Mouse (Mus musculus): ENCODE data around the gene Gemin6. TPM values are rescaled to one million over a fixed set of nuclear protein-coding genes. Genes with fewer than 3 reads are reported as not detected.
"Not testable (repeated sequence)": the region's sequence is repeated elsewhere in the genome, so short reads cannot be mapped to it uniquely, and the experiment has no call there.

The Gemin6 gene
- polyA plus RNA-seq, 1 experiment from 2014 or later = 64.1 TPM

GRCm38 (mm10) chr17:80206671-80207581, 17.3 kb upstream of the Gemin6 start, which contains the start of the genes Srsf7 and Ttc39d:
Srsf7 (minus strand) TSS chr17:80207307.
Ttc39d (plus strand) TSS chr17:80207460.
- WGBS = under 1% methylated on average over 93 of the region's 95 CpGs
- peak within 1 kb of the TSS; percentile 97 for H3K4me3 ChIP-seq
- H3K27me3 ChIP-seq (ENCODE audit: poor library complexity, severe bottlenecking) = no peaks in the 10 kb centered on the region
- H3K36me3 ChIP-seq (replicated peaks) = peaks cover 40% of the 10 kb centered on the region
- no peaks in the 10 kb centered on the region for H3K9me3 ChIP-seq
- H3K27ac ChIP-seq = peak within 1 kb of the TSS; percentile 98
- peak; percentile 99 for DNase-seq (ENCODE audit: extremely low spot score, low spot score)
- H3K4me1 ChIP-seq = peaks cover 18% of the 10 kb centered on the region

GRCm38 (mm10) chr17:80213998-80214397, 10.2 kb upstream of the Gemin6 start:
- H3K36me3 ChIP-seq (replicated peaks); H3K4me3 ChIP-seq; H3K4me1 ChIP-seq; DNase-seq (ENCODE audit: extremely low spot score, low spot score); H3K9me3 ChIP-seq; H3K27me3 ChIP-seq (ENCODE audit: poor library complexity, severe bottlenecking); H3K27ac ChIP-seq: not testable (repeated sequence)
- WGBS = 94% methylated on average over 4 of the region's 4 CpGs

- WGBS = 85% methylated on average over 2 of the region's 2 CpGs
- Histone ChIP-seq H3K27me3 (ENCODE audit: poor library complexity, severe bottlenecking) (no peaks in the 10 kb centered on the region), H3K9me3 (no peaks in the 10 kb centered on the region), H3K4me1 (peaks cover 9% of the 10 kb centered on the region), H3K27ac (no peak overlapping the region), H3K4me3 (no peak overlapping the region), H3K36me3 (replicated peaks) (no peaks in the 10 kb centered on the region)
- DNase-seq (ENCODE audit: extremely low spot score, low spot score) = no peak
These were observed 4.1 kb upstream of the Gemin6 start for GRCm38 (mm10) chr17:80220131-80220530.

- Histone ChIP-seq H3K9me3 (no peaks in the 10 kb centered on the region), H3K4me3 (no peak overlapping the region), H3K36me3 (replicated peaks) (peaks cover under 1% of the 10 kb centered on the region), H3K27ac (no peak overlapping the region), H3K27me3 (ENCODE audit: poor library complexity, severe bottlenecking) (no peaks in the 10 kb centered on the region), H3K4me1 (peaks cover 10% of the 10 kb centered on the region)
- no peak for DNase-seq (ENCODE audit: extremely low spot score, low spot score)
- WGBS = 72% methylated on average over 9 of the region's 9 CpGs
These were observed 3.0 kb upstream of the Gemin6 start for GRCm38 (mm10) chr17:80221202-80221601.

GRCm38 (mm10) chr17:80221890-80222628, 2.2 kb upstream of the Gemin6 start:
- Histone ChIP-seq H3K9me3 (no peaks in the 10 kb centered on the region), H3K4me3 (no peak overlapping the region), H3K4me1 (peaks cover 10% of the 10 kb centered on the region), H3K36me3 (replicated peaks) (peaks cover 8% of the 10 kb centered on the region), H3K27me3 (ENCODE audit: poor library complexity, severe bottlenecking) (no peaks in the 10 kb centered on the region), H3K27ac (no peak overlapping the region)
- no peak for DNase-seq (ENCODE audit: extremely low spot score, low spot score)
- 79% methylated on average over 3 of the region's 3 CpGs for WGBS

GRCm38 (mm10) chr17:80223829-80224228, 412 bp upstream of the Gemin6 start:
- Histone ChIP-seq H3K27me3 (ENCODE audit: poor library complexity, severe bottlenecking) (no peaks in the 10 kb centered on the region), H3K9me3 (no peaks in the 10 kb centered on the region), H3K4me1 (peaks cover 10% of the 10 kb centered on the region), H3K27ac (peak overlapping the region; percentile 91), H3K36me3 (replicated peaks) (peaks cover 26% of the 10 kb centered on the region), H3K4me3 (peak overlapping the region; percentile 66)
- DNase-seq (ENCODE audit: extremely low spot score, low spot score) = no peak
- 16% methylated on average over 9 of the region's 9 CpGs for WGBS

GRCm38 (mm10) chr17:80225142-80225541, 901 bp downstream of the Gemin6 start:
- DNase-seq (ENCODE audit: extremely low spot score, low spot score); H3K27me3 ChIP-seq (ENCODE audit: poor library complexity, severe bottlenecking); H3K9me3 ChIP-seq: not testable (repeated sequence)
- peak overlapping the region; percentile 66 for H3K4me3 ChIP-seq
- 66% methylated on average over 5 of the region's 5 CpGs for WGBS
- H3K4me1 ChIP-seq = peaks cover 10% of the 10 kb centered on the region
- H3K36me3 ChIP-seq (replicated peaks) = peaks cover 34% of the 10 kb centered on the region
- peak overlapping the region; percentile 91 for H3K27ac ChIP-seq

GRCm38 (mm10) chr17:80229396-80229795, 5.2 kb downstream of the Gemin6 start:
- no peak for DNase-seq (ENCODE audit: extremely low spot score, low spot score)
- peaks cover 6% of the 10 kb centered on the region for H3K4me1 ChIP-seq
- no peak overlapping the region for H3K27ac ChIP-seq
- no peaks in the 10 kb centered on the region for H3K27me3 ChIP-seq (ENCODE audit: poor library complexity, severe bottlenecking)
- WGBS = 97% methylated on average over 2 of the region's 2 CpGs
- peaks cover 44% of the 10 kb centered on the region for H3K36me3 ChIP-seq (replicated peaks)
- no peak overlapping the region for H3K4me3 ChIP-seq
- H3K9me3 ChIP-seq = no peaks in the 10 kb centered on the region

- Histone ChIP-seq H3K4me1 (no peaks in the 10 kb centered on the region), H3K9me3 (no peaks in the 10 kb centered on the region), H3K4me3 (no peak overlapping the region), H3K27ac (no peak overlapping the region), H3K27me3 (ENCODE audit: poor library complexity, severe bottlenecking) (no peaks in the 10 kb centered on the region), H3K36me3 (replicated peaks) (peaks cover 38% of the 10 kb centered on the region)
- DNase-seq (ENCODE audit: extremely low spot score, low spot score) = no peak
- WGBS = 96% methylated on average over 5 of the region's 5 CpGs
These were observed 9.6 kb downstream of the Gemin6 start for GRCm38 (mm10) chr17:80233844-80234243.

GRCm38 (mm10) chr17:80234376-80234775, 10.1 kb downstream of the Gemin6 start:
- WGBS = 95% methylated on average over 7 of the region's 7 CpGs

GRCm38 (mm10) chr17:80235477-80235876, 11.2 kb downstream of the Gemin6 start:
- DNase-seq (ENCODE audit: extremely low spot score, low spot score) = no peak
- Histone ChIP-seq H3K4me3 (no peak overlapping the region), H3K9me3 (no peaks in the 10 kb centered on the region), H3K4me1 (no peaks in the 10 kb centered on the region), H3K36me3 (replicated peaks) (peaks cover 45% of the 10 kb centered on the region), H3K27me3 (ENCODE audit: poor library complexity, severe bottlenecking) (no peaks in the 10 kb centered on the region), H3K27ac (no peak overlapping the region)
- WGBS = 87% methylated on average over 3 of the region's 3 CpGs

More at GRCm38 (mm10) chr17:80234376-80234775, 10.1 kb downstream of the Gemin6 start:
- Histone ChIP-seq H3K36me3 (replicated peaks) (peaks cover 38% of the 10 kb centered on the region), H3K4me3 (no peak overlapping the region), H3K9me3 (no peaks in the 10 kb centered on the region), H3K27me3 (ENCODE audit: poor library complexity, severe bottlenecking) (no peaks in the 10 kb centered on the region), H3K27ac (no peak overlapping the region), H3K4me1 (no peaks in the 10 kb centered on the region)
- DNase-seq (ENCODE audit: extremely low spot score, low spot score) = no peak

GRCm38 (mm10) chr17:80236805-80237204, 12.6 kb downstream of the Gemin6 start:
- Histone ChIP-seq H3K4me3 (no peak overlapping the region), H3K27ac (no peak overlapping the region), H3K9me3 (no peaks in the 10 kb centered on the region), H3K27me3 (ENCODE audit: poor library complexity, severe bottlenecking) (no peaks in the 10 kb centered on the region), H3K4me1 (no peaks in the 10 kb centered on the region), H3K36me3 (replicated peaks) (peaks cover 55% of the 10 kb centered on the region)
- DNase-seq (ENCODE audit: extremely low spot score, low spot score) = no peak
- WGBS = 92% methylated on average over 3 of the region's 3 CpGs

GRCm38 (mm10) chr17:80237475-80237874, 13.2 kb downstream of the Gemin6 start:
- peaks cover 59% of the 10 kb centered on the region for H3K36me3 ChIP-seq (replicated peaks)
- no peak overlapping the region for H3K27ac ChIP-seq
- H3K4me3 ChIP-seq = no peak overlapping the region
- no peaks in the 10 kb centered on the region for H3K9me3 ChIP-seq
- no peaks in the 10 kb centered on the region for H3K4me1 ChIP-seq
- WGBS = 92% methylated on average over 5 of the region's 5 CpGs
- DNase-seq (ENCODE audit: extremely low spot score, low spot score) = no peak
- no peaks in the 10 kb centered on the region for H3K27me3 ChIP-seq (ENCODE audit: poor library complexity, severe bottlenecking)
